Mouse (Mus musculus): ENCODE measurements at regions not wholly inside any gene's neighbourhood (a gene's known extent, or its start where the extent isn't known, plus 50 kb on each side); places are given as distances from the start of the nearest gene placed in this dataset.
A peak's percentile ranks its signal among the peaks of the same experiment; 100 is the strongest.
"Not testable (repeated sequence)": the region's sequence is repeated elsewhere in the genome, so short reads cannot be mapped to it uniquely, and the experiment has no call there.

- H3K9me3 ChIP-seq (ENCODE audit: control insufficient read depth, low read length), result no peaks in the 10 kb centered on the region
Observed at GRCm38 (mm10) chr13:26959534-26960100, 97.8 kb upstream of the Prl start.

GRCm38 (mm10) chr13:26960531-26960930 is 96.8 kb upstream of the Prl start:
- not testable (repeated sequence) for H3K36me3 ChIP-seq (ENCODE audit: control insufficient read depth, insufficient read depth, low read length); H3K27ac ChIP-seq (ENCODE audit: low read length); H3K4me2 ChIP-seq (ENCODE audit: low read depth, low read length); H3K9me3 ChIP-seq (ENCODE audit: control insufficient read depth, low read length); H3K27me3 ChIP-seq (ENCODE audit: control insufficient read depth, insufficient read depth, low read depth, low read length); H3K9ac ChIP-seq (ENCODE audit: low read length); ATAC-seq (ENCODE audit: low read depth); H3K4me1 ChIP-seq (replicated peaks; ENCODE audit: control insufficient read depth, insufficient read depth, low read length); H3K4me3 ChIP-seq (ENCODE audit: low read length)

More at GRCm38 (mm10) chr13:26959534-26960100, 97.8 kb upstream of the Prl start:
- H3K27ac ChIP-seq (ENCODE audit: low read length), result no peak overlapping the region
- 79% methylated on average over 4 of the region's 4 CpGs for WGBS
- H3K9ac ChIP-seq (ENCODE audit: low read length), result no peak overlapping the region
- H3K4me3 ChIP-seq (ENCODE audit: low read length), result no peak overlapping the region
- H3K4me1 ChIP-seq (replicated peaks; ENCODE audit: control insufficient read depth, insufficient read depth, low read length), result no peaks in the 10 kb centered on the region
- no peaks in the 10 kb centered on the region for H3K36me3 ChIP-seq (ENCODE audit: control insufficient read depth, insufficient read depth, low read length)
- H3K4me2 ChIP-seq (ENCODE audit: low read depth, low read length), result no peak overlapping the region
- no peak for ATAC-seq (ENCODE audit: low read depth)
- H3K27me3 ChIP-seq (ENCODE audit: control insufficient read depth, insufficient read depth, low read depth, low read length), result no peaks in the 10 kb centered on the region

- Histone ChIP-seq H3K4me2 (ENCODE audit: low read depth, low read length) (no peak overlapping the region), H3K27ac (ENCODE audit: low read length) (no peak overlapping the region), H3K36me3 (ENCODE audit: control insufficient read depth, insufficient read depth, low read length) (no peaks in the 10 kb centered on the region), H3K9ac (ENCODE audit: low read length) (no peak overlapping the region), H3K4me1 (replicated peaks; ENCODE audit: control insufficient read depth, insufficient read depth, low read length) (no peaks in the 10 kb centered on the region), H3K27me3 (ENCODE audit: control insufficient read depth, insufficient read depth, low read depth, low read length) (no peaks in the 10 kb centered on the region), H3K9me3 (ENCODE audit: control insufficient read depth, low read length) (no peaks in the 10 kb centered on the region), H3K4me3 (ENCODE audit: low read length) (no peak overlapping the region)
- no peak for ATAC-seq (ENCODE audit: low read depth)
- whole genome bisulfite sequencing, result 87% methylated on average over 1 of the region's 1 CpGs
Observed at GRCm38 (mm10) chr13:26976024-26976423, 81.3 kb upstream of the Prl start.

- no peaks in the 10 kb centered on the region for H3K36me3 ChIP-seq (ENCODE audit: control insufficient read depth, insufficient read depth, low read length)
- H3K4me2 ChIP-seq (ENCODE audit: low read depth, low read length), result no peak overlapping the region
- H3K9ac ChIP-seq (ENCODE audit: low read length), result no peak overlapping the region
- H3K4me1 ChIP-seq (replicated peaks; ENCODE audit: control insufficient read depth, insufficient read depth, low read length), result no peaks in the 10 kb centered on the region
- 0 out of 2 replicates have a peak, but pooled peaks have one; percentile 36 for ATAC-seq (ENCODE audit: low read depth)
- H3K27ac ChIP-seq (ENCODE audit: low read length), result no peak overlapping the region
- WGBS, result 56% methylated on average over 1 of the region's 1 CpGs
- no peak overlapping the region for H3K4me3 ChIP-seq (ENCODE audit: low read length)
- no peaks in the 10 kb centered on the region for H3K27me3 ChIP-seq (ENCODE audit: control insufficient read depth, insufficient read depth, low read depth, low read length)
- no peaks in the 10 kb centered on the region for H3K9me3 ChIP-seq (ENCODE audit: control insufficient read depth, low read length)
Observed at GRCm38 (mm10) chr13:26980475-26980874, 76.9 kb upstream of the Prl start.

Measured in lung, embryonic 16.5 days (tissue).